Mouse (Mus musculus): Measurements from ENCODE around the gene Abcf3. TPM values are rescaled to one million over a fixed set of nuclear protein-coding genes. Genes with fewer than 3 reads are reported as not detected.

Abcf3 gene
- total RNA-seq, 4 experiments from 2014 or later: 55.9 to 75.5 (median 66.6) TPM

DNA sequence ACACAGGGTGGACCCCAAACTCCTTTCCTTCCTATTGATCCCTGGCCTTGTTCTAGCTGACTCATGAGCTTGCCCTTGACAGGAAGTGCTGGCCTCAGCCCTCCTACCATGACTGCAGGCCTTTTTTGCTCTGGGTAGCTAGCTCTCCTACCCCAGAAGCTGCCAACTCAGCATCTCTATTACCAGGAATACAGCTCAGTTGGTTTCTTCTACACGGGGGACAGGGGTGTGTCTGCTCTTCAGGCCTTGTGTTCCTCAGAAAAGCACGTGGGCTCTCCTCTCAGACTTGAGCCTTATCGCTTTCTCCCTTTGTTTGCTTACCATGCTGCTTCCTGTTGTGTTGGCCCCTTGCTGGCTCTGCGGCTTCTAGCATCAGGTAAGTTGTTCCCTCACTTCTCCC is 7.9 kb upstream of the Abcf3 start:
- no peak for DNase-seq (ENCODE audit: low spot score in 2 of 2)

DNA sequence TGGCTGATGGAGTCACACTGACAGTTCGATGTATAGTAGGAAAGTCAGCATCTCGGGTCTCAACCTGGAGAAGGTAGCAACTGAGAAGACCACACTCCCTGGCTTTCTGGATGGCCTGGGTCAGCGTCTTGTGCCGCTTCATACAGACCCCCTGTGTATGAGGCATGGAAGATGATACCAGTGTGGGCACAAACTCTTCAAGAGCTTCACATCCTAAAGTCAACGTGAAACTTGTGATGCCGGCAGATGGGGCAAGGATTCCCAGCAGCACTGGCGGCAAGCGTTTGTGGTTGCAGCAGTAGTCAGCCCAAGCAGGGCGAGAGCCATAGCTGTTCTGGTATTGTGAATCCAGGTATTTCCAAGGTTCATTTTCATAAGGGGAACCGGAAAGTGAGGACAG is 2.7 kb upstream of the Abcf3 start:
- DNase-seq (ENCODE audit: low spot score in 2 of 2): no peak

DNA sequence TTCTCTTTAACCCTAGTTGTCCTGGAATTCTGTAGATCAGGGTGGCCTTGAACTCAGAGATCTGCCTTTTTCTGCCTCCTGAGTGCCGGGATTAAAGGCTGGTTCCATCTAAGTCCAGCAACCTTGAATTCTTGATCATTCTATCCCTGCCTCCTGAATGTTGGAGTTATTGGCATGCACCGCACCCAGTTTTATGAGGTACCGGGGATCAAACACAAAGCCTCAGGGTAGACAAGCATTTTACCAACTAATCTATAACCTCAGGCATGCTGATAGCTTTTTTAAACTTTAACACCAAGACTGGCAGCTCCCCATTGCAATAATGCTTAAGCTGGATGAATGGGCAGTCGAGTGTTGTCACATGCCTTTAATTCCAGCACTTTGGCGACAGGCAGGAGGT is 954 bp upstream of the Abcf3 start:
- DNase-seq (ENCODE audit: low spot score in 2 of 2): no peak

DNA sequence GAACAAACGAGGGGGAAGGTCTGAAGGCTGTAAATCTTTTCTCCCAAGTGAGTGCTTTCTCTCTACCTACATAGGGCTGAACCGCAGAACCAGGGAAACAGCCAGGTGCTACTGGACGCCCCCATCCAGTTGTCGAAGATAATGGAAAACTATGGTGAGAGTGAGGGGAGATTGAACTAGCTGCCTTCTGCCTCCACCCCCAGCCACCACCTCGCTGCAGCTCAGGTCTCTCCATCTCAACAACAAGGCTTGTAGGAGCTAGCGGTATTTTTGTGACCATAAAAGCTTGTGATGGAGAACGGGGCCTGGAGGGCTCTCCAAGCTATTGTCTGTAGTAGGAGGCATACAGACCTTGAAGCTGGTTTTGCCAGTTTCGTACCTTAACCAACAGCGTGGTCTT is 784 bp downstream of the Abcf3 start:
- DNase-seq (ENCODE audit: low spot score in 2 of 2): no peak

DNA sequence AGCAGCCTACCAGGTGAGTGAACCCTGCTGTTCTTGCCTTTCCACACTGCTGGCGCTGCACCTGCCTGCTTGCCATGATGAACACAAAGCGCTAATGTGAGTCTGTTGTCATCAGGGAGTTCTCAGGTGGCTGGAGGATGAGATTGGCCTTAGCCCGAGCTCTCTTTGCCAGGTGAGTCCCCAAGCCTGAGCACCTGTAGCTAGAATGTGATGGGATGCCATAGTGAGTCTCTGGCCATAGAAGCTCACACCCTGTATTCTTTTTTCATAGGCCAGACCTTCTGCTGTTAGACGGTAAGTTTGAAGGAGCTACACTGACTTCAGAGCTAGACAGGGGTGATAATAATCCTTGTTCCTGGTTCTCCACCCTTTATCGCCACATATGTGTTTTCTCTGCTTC is 3.3 kb downstream of the Abcf3 start:
- no peak for DNase-seq (ENCODE audit: low spot score in 2 of 2)

DNA sequence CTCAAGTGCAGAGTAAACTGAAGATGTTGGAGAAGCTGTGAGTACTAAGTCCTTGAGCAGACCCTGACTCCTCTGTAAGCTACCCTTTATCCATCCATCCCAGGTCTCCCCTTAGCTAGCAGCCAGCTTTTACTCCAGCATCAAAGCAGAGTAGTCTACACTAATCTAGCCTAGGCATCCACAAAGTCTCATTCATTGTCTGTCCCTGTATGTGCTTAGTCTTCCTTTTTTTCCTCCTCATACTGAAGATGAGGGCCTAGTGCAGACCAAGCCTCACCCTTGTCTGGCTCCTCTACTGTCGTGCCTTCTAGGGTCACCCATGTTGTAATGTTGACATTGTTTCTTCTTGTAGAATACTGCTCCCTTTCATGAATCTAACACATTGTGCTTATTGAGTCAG is 4.2 kb downstream of the Abcf3 start:
- DNase-seq (ENCODE audit: low spot score in 2 of 2): no peak

DNA sequence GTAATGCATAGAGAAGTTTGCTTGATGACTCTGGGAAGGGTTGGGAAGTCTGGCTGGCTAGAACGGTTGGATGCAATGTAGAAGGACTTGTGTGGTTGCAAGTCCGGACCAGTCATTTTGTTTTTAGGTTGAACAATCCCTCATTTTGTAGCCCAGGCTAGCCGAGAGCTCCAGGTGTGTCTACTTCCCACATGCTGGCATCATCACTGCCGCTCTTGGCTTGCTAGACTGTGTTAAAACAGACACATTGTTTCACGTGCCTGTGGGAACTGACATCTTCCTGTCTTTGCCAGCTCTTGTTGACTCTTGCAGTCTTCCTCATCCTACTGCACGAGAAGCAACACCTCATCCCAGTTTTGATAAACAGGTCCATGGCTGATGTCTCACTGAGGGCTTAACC is 6.6 kb downstream of the Abcf3 start:
- DNase-seq (ENCODE audit: low spot score in 2 of 2): no peak

DNA sequence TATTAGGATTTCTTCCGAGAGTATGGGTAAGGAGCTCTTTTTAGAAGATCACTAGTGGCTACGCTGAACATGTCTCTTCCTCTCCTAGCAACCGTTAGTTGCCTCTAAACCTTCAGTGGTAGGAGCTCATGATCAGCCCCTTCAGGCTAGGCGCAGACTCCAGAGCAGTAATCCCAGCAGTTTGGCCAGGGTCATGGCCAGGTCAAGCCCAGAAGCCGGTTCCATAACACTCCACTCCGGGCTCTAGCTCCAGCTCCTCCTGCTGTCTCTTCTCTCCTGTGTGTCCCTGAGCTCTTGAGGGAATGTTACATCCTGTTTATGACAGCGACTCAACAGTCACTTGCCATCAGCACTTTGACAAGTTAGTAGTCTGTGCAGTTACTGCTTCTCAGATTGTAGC is 9.0 kb downstream of the Abcf3 start:
- no peak for DNase-seq (ENCODE audit: low spot score in 2 of 2)

DNA sequence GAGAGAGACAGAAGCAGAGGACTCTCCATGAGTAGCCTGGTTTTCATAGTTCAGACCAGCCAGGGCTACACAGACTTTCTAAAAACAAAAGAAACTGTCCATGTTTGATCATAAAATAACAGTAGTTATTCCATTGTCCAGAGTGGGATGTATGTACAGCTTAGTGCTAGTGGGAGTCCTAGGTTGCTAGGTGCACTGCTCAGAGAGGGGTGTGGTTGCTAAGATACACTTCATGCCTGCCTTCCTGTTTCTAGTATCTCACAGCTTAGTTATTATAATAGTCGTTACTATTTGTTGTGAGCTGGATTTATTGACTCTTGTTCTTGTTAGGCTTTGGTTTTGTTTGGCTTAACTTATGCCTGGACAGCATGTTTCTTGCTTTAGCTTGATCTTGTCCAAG is 16.7 kb downstream of the Abcf3 start:
- DNase-seq (ENCODE audit: low spot score in 2 of 2): no peak

DNA sequence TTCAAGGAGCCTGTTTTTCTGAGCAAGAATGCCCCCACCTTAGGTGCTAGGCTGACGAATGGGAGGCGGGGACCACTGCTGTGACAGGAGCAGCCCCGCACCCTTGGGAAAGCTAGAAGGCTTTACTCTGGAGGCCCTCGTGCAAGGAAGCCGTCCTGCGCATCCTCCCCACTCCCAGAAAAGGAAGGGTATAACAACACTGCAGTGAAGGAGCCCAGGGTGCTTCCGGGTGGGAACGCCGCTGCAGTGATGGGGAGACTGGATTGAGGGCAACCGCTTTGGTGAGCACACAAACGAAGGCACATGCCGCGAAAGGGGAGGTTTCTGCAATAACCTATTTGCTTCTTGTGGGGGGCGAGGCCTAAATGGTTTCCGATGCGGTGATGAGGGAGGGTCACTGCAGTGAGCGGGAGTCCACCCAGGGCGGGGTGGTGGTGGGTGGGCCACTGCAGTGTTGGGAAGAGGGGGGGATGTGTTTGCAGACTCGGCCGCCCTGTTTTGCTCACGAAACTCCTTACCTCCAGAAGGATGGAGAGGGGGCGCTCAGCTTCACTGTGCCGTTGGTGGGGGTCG is 41.1 kb downstream of the Abcf3 start, which contains the start of gene Vwa5b2:
Gene Vwa5b2 (plus strand): TSS at position 106 of the 573 bp plus-strand sequence.
- no peak for DNase-seq (ENCODE audit: low spot score in 2 of 2)

DNA sequence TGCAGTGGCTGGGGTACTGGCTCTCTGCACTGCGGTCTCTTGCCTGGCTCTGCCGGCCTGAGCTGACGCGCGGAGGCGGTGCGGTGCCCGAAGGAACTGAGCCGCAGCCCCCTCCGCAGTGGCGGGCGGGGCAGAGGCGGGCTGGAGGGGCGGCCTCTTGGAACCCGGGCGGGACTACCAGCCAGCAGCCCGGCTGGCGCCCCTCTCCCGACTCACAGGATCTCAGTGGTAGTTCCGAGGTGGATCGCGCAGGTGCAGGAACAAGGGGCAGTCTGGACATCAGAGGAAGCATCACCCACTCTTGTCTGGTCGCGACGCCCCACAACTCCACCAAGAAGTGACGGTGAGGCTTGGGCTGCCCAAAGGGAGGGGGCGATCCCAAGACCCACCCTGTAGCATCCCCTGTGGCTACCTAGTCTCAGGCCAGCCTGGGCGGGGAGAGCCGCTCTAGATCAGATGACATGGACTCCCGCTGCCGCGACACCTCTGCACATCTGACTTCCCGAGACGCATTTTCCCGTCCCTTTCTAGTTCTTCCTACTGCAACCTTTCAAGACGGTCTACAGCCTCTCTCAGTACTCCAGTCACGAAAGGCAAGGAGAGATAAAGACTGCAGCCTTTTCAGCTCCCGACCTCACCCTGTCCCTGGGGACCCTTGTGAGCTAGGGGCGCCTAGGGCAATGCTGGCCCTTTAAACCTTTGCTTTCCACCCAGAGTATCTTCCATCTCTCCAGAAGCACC is 41.7 kb downstream of the Abcf3 start:
- no peak for DNase-seq (ENCODE audit: low spot score in 2 of 2)

DNA sequence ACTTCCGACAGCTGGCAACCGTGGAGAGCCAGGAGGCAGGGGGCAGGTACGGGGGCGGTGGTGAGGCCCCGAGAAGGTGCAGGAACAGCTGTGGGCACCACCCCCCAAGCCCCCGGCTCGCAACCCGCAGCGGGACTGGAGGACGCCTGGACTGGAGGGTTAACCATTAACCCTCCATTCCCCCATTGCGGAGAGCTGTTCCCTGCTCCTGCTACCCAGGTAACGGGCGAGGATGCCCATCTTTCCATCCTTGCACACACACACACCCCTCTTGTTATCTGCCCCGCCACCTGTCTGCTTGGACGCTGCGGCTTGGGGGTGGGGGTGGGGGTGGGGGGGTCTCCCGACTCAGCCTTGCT is 42.3 kb downstream of the Abcf3 start:
- no peak for DNase-seq (ENCODE audit: low spot score in 2 of 2)

DNA sequence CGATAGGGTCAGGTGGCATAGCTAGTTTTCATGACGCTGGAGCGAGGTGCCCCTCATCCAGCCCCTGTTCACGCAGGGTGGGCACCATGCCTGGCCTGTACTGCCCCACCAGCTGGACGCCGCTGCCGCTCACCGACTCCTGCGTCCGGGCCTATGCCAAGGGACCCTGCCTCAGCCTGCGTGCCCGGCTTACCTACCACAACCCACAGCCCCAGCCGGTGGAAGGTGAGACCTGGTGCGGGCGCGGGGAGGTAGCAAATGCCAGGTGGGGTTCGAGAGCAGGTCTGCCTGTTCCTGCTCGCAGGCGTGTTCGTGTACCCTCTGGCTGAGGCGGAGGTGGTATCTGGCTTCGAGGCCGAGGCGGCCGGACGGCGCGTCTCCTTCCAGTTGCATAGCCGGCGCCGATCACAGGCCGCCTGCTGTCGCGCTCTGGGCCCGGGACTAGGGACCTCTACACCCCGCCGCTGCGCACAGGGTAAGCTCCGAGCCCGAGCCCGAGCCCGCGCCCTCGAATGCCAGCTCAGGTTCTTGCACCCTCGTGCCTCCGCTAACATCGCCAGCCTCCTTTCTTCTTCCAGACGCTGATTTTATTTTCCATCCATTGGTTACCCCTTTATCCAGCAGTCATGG is 42.8 kb downstream of the Abcf3 start:
- DNase-seq (ENCODE audit: low spot score in 2 of 2): no peak

DNA sequence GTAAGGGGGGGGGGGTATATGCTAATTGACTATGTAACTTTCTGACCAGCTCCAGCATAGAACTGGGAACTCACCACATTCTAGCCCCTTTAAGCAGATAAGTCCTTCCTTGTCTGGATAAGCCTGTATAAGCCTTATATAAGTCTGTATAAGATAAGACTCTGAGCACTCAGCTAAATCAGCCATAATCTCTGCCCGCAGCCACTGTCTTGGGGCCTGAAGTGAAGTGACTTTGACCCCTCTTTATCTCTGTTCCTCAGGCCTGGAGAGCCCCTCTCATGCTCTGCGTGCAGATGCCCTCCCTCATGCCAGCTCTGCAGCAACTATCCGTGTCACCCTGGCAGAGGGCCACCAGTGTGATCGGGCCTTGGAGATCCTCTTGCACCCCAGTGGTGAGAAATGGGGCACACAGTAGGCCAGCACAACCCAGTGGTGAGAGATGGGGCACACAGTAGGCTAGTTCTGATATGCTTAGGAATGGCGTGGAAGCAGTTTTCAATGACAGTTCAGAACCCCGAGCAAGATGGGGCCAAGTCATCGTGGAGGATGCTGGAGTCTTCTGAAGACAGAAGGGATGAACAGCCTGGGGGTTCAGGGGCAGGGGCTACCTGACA is 46.8 kb downstream of the Abcf3 start:
- no peak for DNase-seq (ENCODE audit: low spot score in 2 of 2)

DNA sequence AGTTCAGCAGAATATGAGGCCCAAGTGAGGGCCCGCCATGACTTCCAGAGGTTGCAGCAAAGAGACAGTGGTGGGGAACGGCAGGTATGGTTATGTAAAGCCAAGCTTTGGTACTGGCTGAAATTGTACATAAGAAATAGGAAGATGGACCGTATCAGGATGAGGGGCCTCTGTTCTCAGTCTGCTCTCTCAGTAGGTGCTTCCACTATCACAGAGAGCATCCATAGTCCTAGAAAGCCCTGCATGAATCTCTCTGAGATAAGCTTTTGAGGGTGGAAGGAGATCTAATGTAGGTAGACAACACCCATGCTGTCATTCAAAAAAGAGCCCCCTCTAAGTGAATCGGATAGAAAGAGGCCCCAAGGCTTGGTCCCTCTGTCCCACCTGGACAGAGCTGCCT is 47.4 kb downstream of the Abcf3 start:
- no peak for DNase-seq (ENCODE audit: low spot score in 2 of 2)

DNA sequence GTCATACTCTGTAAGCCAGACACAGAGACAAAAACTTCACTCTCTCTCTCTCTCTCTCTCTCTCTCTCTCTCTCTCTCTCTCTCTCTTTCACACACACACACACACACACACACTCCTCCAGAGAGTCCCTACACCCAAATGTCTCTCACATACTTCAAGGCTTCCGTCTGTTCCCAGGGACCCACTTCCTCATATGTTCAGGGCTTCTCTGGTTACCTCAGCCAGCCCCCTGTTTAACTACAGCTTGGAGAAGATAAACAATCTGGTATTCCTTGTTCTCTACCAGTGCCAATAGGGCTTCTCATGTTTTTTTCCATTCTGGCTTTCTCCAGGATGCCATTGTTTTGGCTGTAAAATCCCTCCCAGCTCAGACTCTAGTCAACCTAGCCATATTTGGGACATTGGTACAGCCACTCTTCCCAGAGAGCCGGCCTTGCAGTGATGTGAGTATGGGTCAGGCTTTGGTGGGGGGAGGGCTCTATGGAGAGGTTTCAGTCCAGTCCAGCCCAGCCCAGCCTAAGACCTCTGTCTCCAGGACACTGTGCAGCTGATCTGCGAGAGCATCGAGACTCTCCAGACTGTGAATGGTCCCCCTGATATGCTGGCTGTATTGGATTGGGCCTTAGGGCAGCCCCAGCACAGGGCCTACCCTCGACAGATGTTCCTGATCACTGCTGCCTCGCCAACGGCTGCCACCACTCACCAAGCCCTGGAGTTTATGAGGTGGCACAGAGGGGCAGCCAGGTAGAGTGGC is 48.5 kb downstream of the Abcf3 start:
- DNase-seq (ENCODE audit: low spot score in 2 of 2): no peak

DNA sequence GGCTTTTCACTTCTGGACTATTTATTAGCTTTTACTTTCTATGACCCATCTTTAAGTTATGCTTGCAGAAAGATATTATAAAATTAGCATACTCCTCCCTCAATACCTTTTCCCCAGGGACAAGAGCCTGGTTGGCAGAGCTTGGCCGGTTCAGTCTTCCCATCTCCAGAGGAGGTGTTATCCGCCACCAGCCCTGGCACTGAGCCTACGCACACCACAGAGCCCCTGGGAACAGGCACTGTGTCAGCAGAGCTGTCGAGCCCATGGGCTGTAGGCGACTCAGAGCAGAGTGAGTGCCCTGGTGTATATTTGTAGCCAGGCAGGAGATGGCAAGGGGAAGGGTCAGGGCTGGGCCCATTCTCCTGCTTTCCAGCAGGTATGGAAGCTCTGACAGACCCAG is 52.1 kb downstream of the Abcf3 start:
- DNase-seq (ENCODE audit: low spot score in 2 of 2): no peak

DNA sequence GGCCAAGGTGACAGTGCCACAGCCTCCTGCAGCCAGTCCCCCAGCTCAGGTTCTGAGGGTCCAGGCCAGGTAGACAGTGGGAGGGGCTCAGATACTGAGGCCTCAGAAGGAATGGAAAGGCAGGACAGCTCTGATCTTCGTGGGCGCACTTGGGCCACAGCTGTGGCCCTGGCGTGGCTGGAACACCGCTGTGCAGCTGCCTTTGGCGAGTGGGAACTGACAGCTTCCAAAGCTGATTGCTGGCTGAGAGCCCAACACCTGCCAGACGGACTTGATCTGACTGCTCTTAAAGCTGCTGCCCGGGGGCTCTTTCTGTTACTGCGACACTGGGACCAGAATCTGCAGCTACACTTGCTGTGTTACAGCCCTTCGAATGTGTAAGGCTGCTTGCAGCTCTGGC is 56.3 kb downstream of the Abcf3 start:
- DNase-seq (ENCODE audit: low spot score in 2 of 2): no peak

DNA sequence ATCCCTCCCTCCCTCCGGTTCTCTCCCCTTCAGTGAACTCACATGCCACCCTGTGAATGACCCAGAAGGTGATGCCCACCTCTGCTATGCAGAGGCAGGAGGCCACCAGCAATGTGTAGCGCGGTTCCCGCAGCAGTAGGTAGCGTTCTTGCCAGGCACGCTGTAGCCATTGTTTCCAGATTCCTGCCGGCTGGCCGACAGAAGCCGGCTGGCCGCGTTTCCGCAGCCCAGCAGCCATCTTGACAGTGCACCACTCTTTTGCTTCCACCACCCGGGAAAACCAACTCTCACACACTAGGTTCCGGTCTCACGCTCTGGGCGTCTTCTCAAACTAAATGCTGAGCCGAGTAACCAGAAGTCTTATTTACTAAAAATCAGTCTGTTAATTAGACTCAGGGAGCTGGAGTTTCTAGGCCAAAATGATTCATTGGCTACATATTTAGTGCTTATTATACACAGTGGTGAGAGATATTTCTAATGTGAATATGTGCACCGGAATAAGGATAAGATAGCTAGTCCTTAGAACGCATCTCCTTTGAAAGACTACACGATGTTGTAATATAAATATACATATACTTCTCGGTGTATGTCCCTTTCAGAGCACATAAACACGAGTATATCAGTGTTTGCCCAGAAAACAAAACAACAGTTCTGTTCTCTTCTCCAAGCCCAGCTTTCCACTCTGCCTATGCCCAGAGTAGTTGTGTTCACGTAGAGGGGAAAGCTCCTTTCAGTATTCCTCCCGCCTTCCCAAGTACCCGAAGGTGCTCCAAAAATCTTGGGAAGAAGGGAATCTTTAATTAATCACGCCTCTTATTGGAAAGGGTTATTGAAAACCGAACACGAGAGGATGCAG is 62.4 kb downstream of the Abcf3 start:
- DNase-seq (ENCODE audit: low spot score in 2 of 2): peak; percentile 57 to 62

All from gastrocnemius, adult 8-10 months (tissue).